Mouse (Mus musculus) embryonic facial prominence, embryonic 13.5 days (tissue): Measurements from ENCODE around the gene Sgip1. TPM values are rescaled to one million over a fixed set of nuclear protein-coding genes. Genes with fewer than 3 reads are reported as not detected.

ENCODE experiments used
- ATAC-seq: fragments of 200-750 bp; cut with Nextera tagmentation; 2 replicates; pipeline ENCODE4 v1.8.0; 2017; ENCODE audit warnings: low read depth; ENCODE audit not compliant: insufficient number of reproducible peaks, insufficient read depth, low FRiP score, low TSS enrichment
- H3K27ac ChIP-seq: fragments of 300-500 bp; sonication (generic); 2 replicates; pipeline ENCODE4 v1.5.1; 2015; ENCODE audit warnings: moderate library complexity, mild to moderate bottlenecking, inconsistent platforms
- H3K27me3 ChIP-seq: fragments of 300-500 bp; sonication (generic); 2 replicates; pipeline ENCODE4 v1.6.1; 2015; ENCODE audit warnings: mild to moderate bottlenecking, inconsistent platforms
- H3K36me3 ChIP-seq: fragments of 300-500 bp; sonication (generic); 2 replicates; pipeline ENCODE4 v1.6.1; 2015; ENCODE audit warnings: mild to moderate bottlenecking, inconsistent platforms
- H3K4me1 ChIP-seq: fragments of 300-500 bp; sonication (generic); 2 replicates; pipeline ENCODE4 v1.6.1; 2015; ENCODE audit warnings: inconsistent platforms
- H3K4me2 ChIP-seq: fragments of 300-500 bp; sonication (generic); 2 replicates; pipeline ENCODE4 v1.6.1; 2015; ENCODE audit warnings: moderate library complexity, mild to moderate bottlenecking, inconsistent platforms
- H3K4me3 ChIP-seq: fragments of 300-500 bp; sonication (generic); 2 replicates; pipeline ENCODE4 v1.5.1; 2015; ENCODE audit warnings: mild to moderate bottlenecking, inconsistent platforms
- H3K9ac ChIP-seq: fragments of 300-500 bp; sonication (generic); 2 replicates; pipeline ENCODE4 v1.6.1; 2015; ENCODE audit warnings: mild to moderate bottlenecking, inconsistent platforms
- H3K9me3 ChIP-seq: fragments of 300-500 bp; sonication (generic); 2 replicates; pipeline ENCODE4 v1.6.1; 2016; ENCODE audit warnings: inconsistent platforms
- whole genome bisulfite sequencing: fragments of 180-500 bp; shearing (Covaris S2); methylation state at CpG from one replicate; pipeline ENCODE4 v1.1.7; 2015; ENCODE audit warnings: mixed read lengths; 5-methylcytosine and 5-hydroxymethylcytosine counted together
- polyA plus RNA-seq: library from polyadenylated mRNA; unstranded; fragments of >200 nt; fragmentation: Nextera tagmentation; extraction: Ambion mirVana; gene quantifications from 2 replicates; pipeline ENCODE4 v1.2.1, GENCODE M21; 2015

The Sgip1 gene
- polyA plus RNA-seq, 1 experiment from 2014 or later = 13.0 TPM

- H3K27ac ChIP-seq = no peak overlapping the region
- WGBS = 75% methylated on average over 3 of the region's 3 CpGs
- no peaks in the 10 kb centered on the region for H3K27me3 ChIP-seq
- no peaks in the 10 kb centered on the region for H3K4me1 ChIP-seq
- no peak overlapping the region for H3K4me2 ChIP-seq
- H3K9me3 ChIP-seq = no peaks in the 10 kb centered on the region
- no peak for ATAC-seq
- no peak overlapping the region for H3K9ac ChIP-seq
- no peaks in the 10 kb centered on the region for H3K36me3 ChIP-seq
- H3K4me3 ChIP-seq = no peak overlapping the region
Measured at GRCm38 (mm10) chr4:102753334-102754090, 12.4 kb downstream of the Sgip1 start.

- no peaks in the 10 kb centered on the region for H3K27me3 ChIP-seq
- no peaks in the 10 kb centered on the region for H3K36me3 ChIP-seq
- H3K9me3 ChIP-seq = no peaks in the 10 kb centered on the region
- H3K4me3 ChIP-seq = peak overlapping the region; percentile 60
- peak overlapping the region; percentile 96 for H3K4me2 ChIP-seq
- peak overlapping the region; percentile 88 for H3K27ac ChIP-seq
- under 1% methylated on average over 41 of the region's 41 CpGs for WGBS
- peak; percentile 30; the same call in 1 of the 2 replicates for ATAC-seq
- H3K4me1 ChIP-seq = peaks cover 18% of the 10 kb centered on the region
- peak overlapping the region; percentile 82 for H3K9ac ChIP-seq
Measured at GRCm38 (mm10) chr4:102759095-102759890, 18.2 kb downstream of the Sgip1 start.

GRCm38 (mm10) chr4:102760042-102760821 lies 19.1 kb downstream of the Sgip1 start:
- H3K4me2 ChIP-seq = peak overlapping the region; percentile 96
- H3K36me3 ChIP-seq = no peaks in the 10 kb centered on the region
- peak; percentile 89 for ATAC-seq
- H3K27me3 ChIP-seq = no peaks in the 10 kb centered on the region
- WGBS = 1% methylated on average over 25 of the region's 25 CpGs
- H3K4me3 ChIP-seq = peak overlapping the region; percentile 60
- H3K27ac ChIP-seq = peak overlapping the region; percentile 88
- H3K4me1 ChIP-seq = peaks cover 18% of the 10 kb centered on the region
- H3K9ac ChIP-seq = peak overlapping the region; percentile 82
- H3K9me3 ChIP-seq = no peaks in the 10 kb centered on the region

- no peak for ATAC-seq
- 86% methylated on average over 7 of the region's 7 CpGs for WGBS
- no peak overlapping the region for H3K4me2 ChIP-seq
- H3K9ac ChIP-seq = no peak overlapping the region
- no peak overlapping the region for H3K4me3 ChIP-seq
- no peak overlapping the region for H3K27ac ChIP-seq
- H3K36me3 ChIP-seq = no peaks in the 10 kb centered on the region
- no peaks in the 10 kb centered on the region for H3K27me3 ChIP-seq
- H3K4me1 ChIP-seq = peaks cover 18% of the 10 kb centered on the region
- no peaks in the 10 kb centered on the region for H3K9me3 ChIP-seq
Measured at GRCm38 (mm10) chr4:102762075-102762474, 21.0 kb downstream of the Sgip1 start.

GRCm38 (mm10) chr4:102769070-102769469 lies 28.0 kb downstream of the Sgip1 start:
- Histone ChIP-seq H3K4me3 (no peak overlapping the region), H3K36me3 (no peaks in the 10 kb centered on the region), H3K27me3 (no peaks in the 10 kb centered on the region), H3K9ac (no peak overlapping the region), H3K27ac (no peak overlapping the region), H3K4me2 (no peak overlapping the region), H3K4me1 (no peaks in the 10 kb centered on the region), H3K9me3 (no peaks in the 10 kb centered on the region)
- 78% methylated on average over 1 of the region's 1 CpGs for WGBS
- ATAC-seq = no peak

- H3K4me2 ChIP-seq = no peak overlapping the region
- no peak for ATAC-seq
- 91% methylated on average over 6 of the region's 6 CpGs for WGBS
Measured at GRCm38 (mm10) chr4:102769936-102770335, 28.8 kb downstream of the Sgip1 start.

GRCm38 (mm10) chr4:102771598-102772357 lies 30.7 kb downstream of the Sgip1 start:
- H3K9ac ChIP-seq = no peak overlapping the region
- no peaks in the 10 kb centered on the region for H3K9me3 ChIP-seq
- WGBS = 70% methylated on average over 5 of the region's 5 CpGs
- ATAC-seq = no peak
- H3K36me3 ChIP-seq = no peaks in the 10 kb centered on the region
- no peaks in the 10 kb centered on the region for H3K4me1 ChIP-seq
- no peak overlapping the region for H3K4me3 ChIP-seq
- H3K4me2 ChIP-seq = no peak overlapping the region
- no peaks in the 10 kb centered on the region for H3K27me3 ChIP-seq
- H3K27ac ChIP-seq = no peak overlapping the region

More at GRCm38 (mm10) chr4:102769936-102770335, 28.8 kb downstream of the Sgip1 start:
- Histone ChIP-seq H3K27me3 (no peaks in the 10 kb centered on the region), H3K4me1 (no peaks in the 10 kb centered on the region), H3K4me3 (no peak overlapping the region), H3K27ac (no peak overlapping the region), H3K9me3 (no peaks in the 10 kb centered on the region), H3K9ac (no peak overlapping the region), H3K36me3 (no peaks in the 10 kb centered on the region)

GRCm38 (mm10) chr4:102773225-102773624 lies 32.1 kb downstream of the Sgip1 start:
- H3K36me3 ChIP-seq = no peaks in the 10 kb centered on the region
- no peak for ATAC-seq
- WGBS = 95% methylated on average over 3 of the region's 3 CpGs

GRCm38 (mm10) chr4:102773841-102774240 lies 32.7 kb downstream of the Sgip1 start:
- Histone ChIP-seq H3K27me3 (no peaks in the 10 kb centered on the region), H3K9ac (no peak overlapping the region), H3K36me3 (no peaks in the 10 kb centered on the region), H3K27ac (no peak overlapping the region), H3K4me2 (no peak overlapping the region), H3K4me1 (no peaks in the 10 kb centered on the region), H3K4me3 (no peak overlapping the region), H3K9me3 (no peaks in the 10 kb centered on the region)
- ATAC-seq = no peak
- 83% methylated on average over 1 of the region's 1 CpGs for WGBS

More at GRCm38 (mm10) chr4:102773225-102773624, 32.1 kb downstream of the Sgip1 start:
- Histone ChIP-seq H3K9ac (no peak overlapping the region), H3K27ac (no peak overlapping the region), H3K4me3 (no peak overlapping the region), H3K9me3 (no peaks in the 10 kb centered on the region), H3K4me2 (no peak overlapping the region), H3K4me1 (no peaks in the 10 kb centered on the region), H3K27me3 (no peaks in the 10 kb centered on the region)

GRCm38 (mm10) chr4:102774549-102774948 lies 33.5 kb downstream of the Sgip1 start:
- Histone ChIP-seq H3K9me3 (no peaks in the 10 kb centered on the region), H3K9ac (no peak overlapping the region), H3K27me3 (no peaks in the 10 kb centered on the region), H3K36me3 (no peaks in the 10 kb centered on the region), H3K4me1 (no peaks in the 10 kb centered on the region), H3K4me2 (no peak overlapping the region), H3K4me3 (no peak overlapping the region), H3K27ac (no peak overlapping the region)
- WGBS = 26% methylated on average over 1 of the region's 1 CpGs
- ATAC-seq = no peak
